Mouse (Mus musculus) megakaryocyte, embryonic 14.5 days (primary cell): ENCODE results near the gene Acsbg2.

Experiments
- FLI1 ChIP-seq: IDR thresholded peaks from 2 replicates; pipeline ENCODE4 v1.6.1; 2012; ENCODE audit warnings: low read length, inconsistent platforms, mixed read lengths
- GATA1 ChIP-seq: IDR thresholded peaks from 3 replicates; pipeline ENCODE4 v1.6.1; 2012; ENCODE audit warnings: mixed read lengths, low read length, inconsistent platforms, borderline replicate concordance

DNA sequence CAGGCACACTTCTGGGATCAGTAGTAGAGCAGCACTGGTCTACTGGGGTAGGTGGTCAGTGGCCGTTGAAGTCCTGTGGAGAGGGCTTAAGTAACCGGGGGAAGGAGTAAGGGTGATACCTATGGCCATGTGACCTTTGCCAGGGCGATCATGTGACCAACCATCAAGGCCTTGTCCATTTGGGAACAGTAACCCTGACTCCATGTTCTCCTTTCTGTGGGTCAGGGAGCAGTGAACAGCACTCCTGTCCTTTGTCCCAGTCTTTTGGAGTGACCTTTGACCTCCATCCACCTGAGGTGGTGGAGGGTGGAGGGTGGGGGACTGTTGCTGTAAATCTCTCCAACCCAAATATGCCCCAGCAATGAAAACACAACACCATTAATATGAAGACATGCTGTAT, 2.2 kb upstream of the Acsbg2 start:
- TF ChIP-seq GATA1 (no peak), FLI1 (no peak)
